Mouse (Mus musculus): Measurements from ENCODE around the gene Cd79a. TPM values are rescaled to one million over a fixed set of nuclear protein-coding genes. Genes with fewer than 3 reads are reported as not detected.

Cd79a gene
- polyA plus RNA-seq, 1 experiment from 2014 or later = 0.29 TPM

DNA sequence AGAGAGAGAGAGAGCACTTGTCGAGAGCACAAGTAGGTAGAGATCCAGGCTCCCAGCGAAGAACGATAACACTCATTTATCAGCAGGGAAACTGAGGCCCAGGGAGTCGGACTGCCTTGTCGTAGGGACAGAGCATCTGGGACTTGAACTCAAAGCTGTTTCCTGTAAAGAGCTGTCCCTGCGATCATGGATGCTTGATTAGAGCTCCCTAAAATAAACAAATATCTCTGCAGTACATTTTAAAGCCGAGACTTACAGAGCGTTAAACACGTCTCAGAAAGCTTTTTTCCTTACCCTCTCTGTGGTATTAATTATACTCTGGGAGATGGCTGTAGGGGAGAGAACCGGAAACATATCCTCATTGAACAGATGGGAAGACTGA is 6.3 kb downstream of the Cd79a start:
- Histone ChIP-seq H3K4me2 (ENCODE audit: low read length) (peak overlapping the region; percentile 88), H3K4me1 (ENCODE audit: control insufficient read depth, insufficient read depth, low read length) (peaks cover 29% of the 10 kb centered on the region), H3K9ac (ENCODE audit: low read depth, low read length) (peak overlapping the region; percentile 82; the same call in 1 of the 2 replicates), H3K27me3 (ENCODE audit: control insufficient read depth, insufficient read depth, low read depth, low read length) (no peaks in the 10 kb centered on the region), H3K27ac (ENCODE audit: low read length) (no peak overlapping the region), H3K9me3 (replicated peaks; ENCODE audit: control insufficient read depth, low read length, poor library complexity, severe bottlenecking) (no peaks in the 10 kb centered on the region), H3K36me3 (ENCODE audit: control insufficient read depth, insufficient read depth, low read length) (no peaks in the 10 kb centered on the region; the same call in 1 of the 2 replicates), H3K4me3 (ENCODE audit: low read depth, low read length) (peak overlapping the region; percentile 59)
- no peak for ATAC-seq
- 54% methylated on average over 10 of the region's 10 CpGs for WGBS

DNA sequence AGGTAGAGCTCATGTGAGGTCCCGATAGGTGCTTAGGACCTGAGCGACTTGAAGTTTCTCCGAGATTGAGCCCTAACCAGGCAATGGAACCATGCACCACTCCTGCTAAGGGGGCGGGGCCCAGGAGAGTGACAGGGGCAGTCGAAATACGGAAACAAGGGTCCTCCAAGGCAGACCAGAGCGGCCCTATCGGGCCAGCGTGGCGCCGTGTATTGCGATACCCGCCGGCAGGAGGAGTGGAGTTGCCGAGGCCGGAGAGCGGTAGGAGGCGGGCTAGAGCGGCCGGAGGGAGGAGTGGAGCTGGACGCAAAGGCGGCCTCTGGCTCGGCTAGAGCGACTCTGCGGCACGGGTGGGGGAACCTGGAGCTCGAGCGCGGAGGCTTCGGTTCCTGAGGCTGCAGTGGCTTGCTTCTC is 6.9 kb downstream of the Cd79a start:
- peak overlapping the region; percentile 74 for H3K9ac ChIP-seq (ENCODE audit: low read depth, low read length)
- peaks cover 29% of the 10 kb centered on the region for H3K4me1 ChIP-seq (ENCODE audit: control insufficient read depth, insufficient read depth, low read length)
- 0% methylated on average over 28 of the region's 30 CpGs for whole genome bisulfite sequencing
- peak overlapping the region; percentile 82 for H3K27ac ChIP-seq (ENCODE audit: low read length)
- H3K4me2 ChIP-seq (ENCODE audit: low read length) = peak overlapping the region; percentile 88
- H3K4me3 ChIP-seq (ENCODE audit: low read depth, low read length) = peak overlapping the region; percentile 55
- no peaks in the 10 kb centered on the region for H3K9me3 ChIP-seq (replicated peaks; ENCODE audit: control insufficient read depth, low read length, poor library complexity, severe bottlenecking)
- no peaks in the 10 kb centered on the region; the same call in 1 of the 2 replicates for H3K36me3 ChIP-seq (ENCODE audit: control insufficient read depth, insufficient read depth, low read length)
- ATAC-seq = peak; percentile 98
- H3K27me3 ChIP-seq (ENCODE audit: control insufficient read depth, insufficient read depth, low read depth, low read length) = no peaks in the 10 kb centered on the region

DNA sequence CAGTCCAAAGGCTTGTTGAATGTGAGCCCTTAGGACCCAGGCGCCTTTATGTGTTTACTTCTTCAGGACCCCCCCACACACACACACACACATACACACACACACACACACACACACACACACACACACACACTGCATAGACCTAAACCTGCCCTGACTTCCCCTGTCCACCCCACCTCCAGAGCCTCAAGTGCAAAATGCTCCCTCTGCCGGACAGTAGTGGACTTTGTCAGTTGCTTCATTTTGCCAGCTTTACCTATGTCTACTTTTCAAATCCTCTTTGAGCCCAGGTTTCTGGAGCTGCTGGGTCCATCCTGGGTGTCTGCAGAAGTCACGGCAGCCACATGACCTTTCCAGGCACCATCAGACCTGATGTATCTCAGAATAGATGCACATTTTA is 7.8 kb downstream of the Cd79a start:
- ATAC-seq = peak; percentile 8; the same call in 1 of the 2 replicates
- Histone ChIP-seq H3K9ac (ENCODE audit: low read depth, low read length) (peak overlapping the region; percentile 74), H3K4me2 (ENCODE audit: low read length) (peak overlapping the region; percentile 88), H3K27ac (ENCODE audit: low read length) (peak overlapping the region; percentile 82), H3K36me3 (ENCODE audit: control insufficient read depth, insufficient read depth, low read length) (no peaks in the 10 kb centered on the region; the same call in none of the 2 replicates), H3K4me3 (ENCODE audit: low read depth, low read length) (peak overlapping the region; percentile 55), H3K9me3 (replicated peaks; ENCODE audit: control insufficient read depth, low read length, poor library complexity, severe bottlenecking) (no peaks in the 10 kb centered on the region), H3K27me3 (ENCODE audit: control insufficient read depth, insufficient read depth, low read depth, low read length) (no peaks in the 10 kb centered on the region), H3K4me1 (ENCODE audit: control insufficient read depth, insufficient read depth, low read length) (peaks cover 29% of the 10 kb centered on the region)
- WGBS = 12% methylated on average over 3 of the region's 3 CpGs

DNA sequence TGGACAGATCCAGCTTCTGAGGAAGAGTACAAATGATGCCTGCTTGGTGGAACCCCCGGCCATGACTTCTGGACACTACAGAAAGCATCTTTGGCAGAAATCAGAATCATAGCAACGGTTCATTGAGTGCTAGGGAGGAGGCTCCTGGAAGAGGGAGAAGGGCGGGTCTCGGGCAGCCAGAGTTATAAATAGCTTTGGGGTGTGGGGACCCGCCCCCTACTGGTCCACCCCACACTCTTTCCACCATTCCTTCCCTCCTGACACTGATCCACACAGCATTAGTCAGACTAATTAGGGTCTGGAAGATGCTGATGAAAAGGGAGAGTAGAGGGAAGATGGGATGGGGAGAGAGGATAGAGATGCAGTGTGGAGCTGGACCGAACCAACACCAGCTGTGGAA is 9.4 kb downstream of the Cd79a start:
- no peak overlapping the region for H3K4me2 ChIP-seq (ENCODE audit: low read length)
- H3K4me3 ChIP-seq (ENCODE audit: low read depth, low read length) = no peak overlapping the region
- peaks cover 2% of the 10 kb centered on the region for H3K36me3 ChIP-seq (ENCODE audit: control insufficient read depth, insufficient read depth, low read length)
- no peaks in the 10 kb centered on the region for H3K27me3 ChIP-seq (ENCODE audit: control insufficient read depth, insufficient read depth, low read depth, low read length)
- H3K4me1 ChIP-seq (ENCODE audit: control insufficient read depth, insufficient read depth, low read length) = peaks cover 29% of the 10 kb centered on the region
- H3K27ac ChIP-seq (ENCODE audit: low read length) = no peak overlapping the region
- H3K9me3 ChIP-seq (replicated peaks; ENCODE audit: control insufficient read depth, low read length, poor library complexity, severe bottlenecking) = no peaks in the 10 kb centered on the region
- no peak overlapping the region for H3K9ac ChIP-seq (ENCODE audit: low read depth, low read length)
- 42% methylated on average over 6 of the region's 6 CpGs for WGBS
- no peak for ATAC-seq

DNA sequence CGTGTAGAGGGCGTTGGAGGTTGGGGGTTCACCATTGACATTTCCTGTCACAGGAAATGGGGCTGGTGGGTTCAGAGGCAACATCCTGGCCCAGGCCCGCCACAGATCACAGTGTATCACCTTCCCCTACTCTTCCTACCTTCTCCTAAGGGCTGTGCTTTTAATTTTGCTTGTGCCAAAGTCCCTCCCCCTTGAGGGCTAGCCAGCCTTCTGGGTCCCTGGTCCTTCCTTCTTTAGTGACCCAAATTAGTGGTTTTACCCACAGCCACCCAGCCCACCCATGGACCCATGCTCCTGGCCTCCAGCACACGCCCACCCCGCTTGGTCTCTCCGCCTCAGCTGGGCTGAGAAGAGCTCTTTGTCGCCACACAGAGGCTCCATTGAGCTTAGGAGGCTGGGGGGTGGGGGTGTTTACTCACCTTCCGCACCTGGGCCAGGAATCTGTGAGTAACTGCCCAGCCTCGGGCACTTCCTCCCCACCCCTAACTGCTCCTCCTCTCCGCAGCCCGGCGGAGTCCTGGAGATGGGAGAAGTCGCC is 10.1 kb downstream of the Cd79a start:
- Histone ChIP-seq H3K27ac (ENCODE audit: low read length) (no peak overlapping the region), H3K9ac (ENCODE audit: low read depth, low read length) (peak overlapping the region; percentile 28; the same call in 1 of the 2 replicates), H3K4me2 (ENCODE audit: low read length) (no peak overlapping the region), H3K4me3 (ENCODE audit: low read depth, low read length) (no peak overlapping the region), H3K9me3 (replicated peaks; ENCODE audit: control insufficient read depth, low read length, poor library complexity, severe bottlenecking) (no peaks in the 10 kb centered on the region), H3K27me3 (ENCODE audit: control insufficient read depth, insufficient read depth, low read depth, low read length) (no peaks in the 10 kb centered on the region), H3K4me1 (ENCODE audit: control insufficient read depth, insufficient read depth, low read length) (peaks cover 29% of the 10 kb centered on the region), H3K36me3 (ENCODE audit: control insufficient read depth, insufficient read depth, low read length) (peaks cover 4% of the 10 kb centered on the region)
- 44% methylated on average over 13 of the region's 13 CpGs for WGBS
- ATAC-seq = no peak

DNA sequence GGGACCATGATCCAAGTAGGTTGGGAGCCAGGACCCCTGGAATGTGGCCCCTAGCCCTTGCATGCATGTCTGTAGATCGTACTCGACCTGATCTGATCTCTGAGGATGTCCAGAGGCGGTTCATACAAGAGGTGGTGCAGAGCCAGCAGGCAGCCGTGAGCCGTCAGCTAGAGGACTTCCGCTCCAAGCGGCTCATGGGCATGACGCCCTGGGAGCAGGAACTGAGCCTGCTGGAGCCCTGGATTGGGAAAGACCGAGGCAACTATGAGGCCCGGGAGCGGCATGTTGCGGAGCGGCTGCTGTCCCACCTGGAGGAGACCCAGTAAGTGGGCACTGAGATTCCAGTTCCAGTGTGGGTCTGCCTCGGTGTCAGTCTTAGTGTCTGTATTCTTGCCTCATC is 15.3 kb downstream of the Cd79a start:
- Histone ChIP-seq H3K4me1 (ENCODE audit: control insufficient read depth, insufficient read depth, low read length) (peaks cover 2% of the 10 kb centered on the region), H3K27me3 (ENCODE audit: control insufficient read depth, insufficient read depth, low read depth, low read length) (no peaks in the 10 kb centered on the region), H3K27ac (ENCODE audit: low read length) (no peak overlapping the region), H3K9me3 (replicated peaks; ENCODE audit: control insufficient read depth, low read length, poor library complexity, severe bottlenecking) (no peaks in the 10 kb centered on the region), H3K36me3 (ENCODE audit: control insufficient read depth, insufficient read depth, low read length) (peaks cover 21% of the 10 kb centered on the region), H3K4me2 (ENCODE audit: low read length) (no peak overlapping the region), H3K4me3 (ENCODE audit: low read depth, low read length) (no peak overlapping the region), H3K9ac (ENCODE audit: low read depth, low read length) (no peak overlapping the region)
- no peak for ATAC-seq
- 95% methylated on average over 14 of the region's 14 CpGs for WGBS

DNA sequence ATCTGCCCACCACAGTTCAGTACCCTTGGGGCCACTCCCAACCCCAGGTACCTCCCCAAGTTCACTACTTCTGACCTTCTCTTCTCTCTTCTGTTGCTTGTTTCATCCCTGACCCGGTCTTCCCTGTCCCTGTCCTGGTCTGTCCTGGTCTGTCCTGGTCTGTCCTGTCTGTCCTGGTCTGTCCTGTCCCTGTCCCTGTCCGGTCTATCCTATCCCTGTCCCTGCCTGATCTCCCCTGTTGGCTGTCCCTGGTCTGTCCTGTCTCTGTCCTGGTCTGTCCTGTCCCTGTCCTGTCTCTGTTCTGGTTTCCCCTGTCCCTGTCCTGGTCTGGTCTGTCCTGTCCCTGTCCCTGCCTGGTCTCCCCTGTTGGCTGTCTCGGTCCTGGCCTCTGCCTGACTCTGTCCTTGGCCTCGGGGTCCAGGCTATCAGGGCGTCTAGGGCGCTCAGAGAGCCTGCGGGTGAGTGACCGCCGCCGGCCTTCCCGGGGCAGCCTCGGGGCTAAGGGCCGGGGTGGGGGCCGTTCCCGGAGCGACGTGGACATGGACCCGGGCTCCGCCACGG is 21.7 kb downstream of the Cd79a start:
- H3K9me3 ChIP-seq (replicated peaks; ENCODE audit: control insufficient read depth, low read length, poor library complexity, severe bottlenecking) = no peaks in the 10 kb centered on the region
- no peak overlapping the region for H3K4me2 ChIP-seq (ENCODE audit: low read length)
- no peak overlapping the region for H3K9ac ChIP-seq (ENCODE audit: low read depth, low read length)
- no peaks in the 10 kb centered on the region for H3K27me3 ChIP-seq (ENCODE audit: control insufficient read depth, insufficient read depth, low read depth, low read length)
- WGBS = 96% methylated on average over 20 of the region's 20 CpGs
- ATAC-seq = no peak
- peaks cover 50% of the 10 kb centered on the region for H3K36me3 ChIP-seq (ENCODE audit: control insufficient read depth, insufficient read depth, low read length)
- no peaks in the 10 kb centered on the region for H3K4me1 ChIP-seq (ENCODE audit: control insufficient read depth, insufficient read depth, low read length)
- no peak overlapping the region for H3K4me3 ChIP-seq (ENCODE audit: low read depth, low read length)
- H3K27ac ChIP-seq (ENCODE audit: low read length) = no peak overlapping the region

DNA sequence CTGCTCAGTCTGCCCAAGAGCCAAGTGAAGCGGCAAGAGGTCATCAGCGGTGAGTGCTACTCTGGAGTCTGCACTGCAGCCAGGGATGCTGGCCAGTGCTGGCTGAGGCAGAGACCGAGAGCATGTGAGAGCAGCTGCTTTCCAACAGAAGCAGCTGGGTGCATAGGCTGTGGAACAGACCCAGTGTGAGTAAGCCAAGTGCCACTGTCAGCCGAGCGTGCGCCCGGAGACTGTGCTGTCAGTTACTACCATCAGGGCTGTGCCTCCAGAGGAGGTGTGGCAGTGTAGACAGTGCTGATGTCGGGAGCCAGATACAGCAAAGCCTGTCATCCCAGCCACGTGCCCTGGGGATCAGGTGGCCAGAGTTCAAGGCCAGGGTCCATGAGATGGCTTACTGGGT is 22.5 kb downstream of the Cd79a start:
- Histone ChIP-seq H3K4me2 (ENCODE audit: low read length) (no peak overlapping the region), H3K9me3 (replicated peaks; ENCODE audit: control insufficient read depth, low read length, poor library complexity, severe bottlenecking) (no peaks in the 10 kb centered on the region), H3K27me3 (ENCODE audit: control insufficient read depth, insufficient read depth, low read depth, low read length) (no peaks in the 10 kb centered on the region), H3K9ac (ENCODE audit: low read depth, low read length) (no peak overlapping the region), H3K4me1 (ENCODE audit: control insufficient read depth, insufficient read depth, low read length) (no peaks in the 10 kb centered on the region), H3K27ac (ENCODE audit: low read length) (no peak overlapping the region), H3K36me3 (ENCODE audit: control insufficient read depth, insufficient read depth, low read length) (peaks cover 59% of the 10 kb centered on the region), H3K4me3 (ENCODE audit: low read depth, low read length) (no peak overlapping the region)
- WGBS = 89% methylated on average over 9 of the region's 9 CpGs
- ATAC-seq = peak; percentile 28; the same call in 1 of the 2 replicates

DNA sequence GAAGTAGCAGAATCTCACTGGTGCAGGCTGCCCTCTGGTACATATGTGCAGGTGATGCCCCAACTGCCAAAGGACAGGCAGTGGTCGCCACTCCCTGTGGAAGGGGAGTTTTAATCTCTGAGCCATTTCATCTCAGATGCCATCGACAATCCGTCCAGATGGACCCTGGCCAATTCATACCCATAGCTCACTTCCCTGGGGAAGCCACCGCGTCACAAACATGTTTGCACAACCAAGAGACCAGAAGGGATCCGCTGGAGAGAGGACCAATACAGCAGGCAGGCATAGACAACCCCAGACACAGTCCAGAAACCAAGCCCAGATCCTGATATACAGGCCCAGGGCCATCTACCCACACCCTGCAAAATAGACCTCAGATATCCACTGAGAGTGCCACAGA is 33.3 kb downstream of the Cd79a start:
- peaks cover 23% of the 10 kb centered on the region for H3K4me1 ChIP-seq (ENCODE audit: control insufficient read depth, insufficient read depth, low read length)
- 35% methylated on average over 6 of the region's 6 CpGs for WGBS
- H3K36me3 ChIP-seq (ENCODE audit: control insufficient read depth, insufficient read depth, low read length) = peaks cover 7% of the 10 kb centered on the region
- no peak overlapping the region for H3K27ac ChIP-seq (ENCODE audit: low read length)
- no peak for ATAC-seq
- no peak overlapping the region for H3K4me3 ChIP-seq (ENCODE audit: low read depth, low read length)
- no peaks in the 10 kb centered on the region for H3K9me3 ChIP-seq (replicated peaks; ENCODE audit: control insufficient read depth, low read length, poor library complexity, severe bottlenecking)
- H3K9ac ChIP-seq (ENCODE audit: low read depth, low read length) = no peak overlapping the region
- H3K4me2 ChIP-seq (ENCODE audit: low read length) = no peak overlapping the region
- H3K27me3 ChIP-seq (ENCODE audit: control insufficient read depth, insufficient read depth, low read depth, low read length) = peaks cover 35% of the 10 kb centered on the region

Data from midbrain, embryonic 16.5 days (tissue).